In genomic region chr12:33028109-33028691, GRCm38 (mm10) we compare ENCODE assay signal across 10 mouse cellular contexts.
A peak's percentile ranks its signal among the peaks of the same experiment; 100 is the strongest.
DNase-seq lines count a peak whose midpoint lies in the region; ATAC-seq and TF ChIP-seq lines count a peak whose summit lies in the region.
"Had no signal": no experiment of that assay in that cellular context is flagged by ENCODE, and none has a peak within 500 bp of the region (broad histone marks: within the 10 kb centered on the region; RNA-seq: fewer than 3 reads in every experiment).

No protein-coding gene starts in this region.

- DNase-seq in hindbrain, embryonic 10.5 days (ENCODE audit: low spot score) = no peak
- no peak for DNase-seq in lung, postnatal 0 days (ENCODE audit: low spot score)
- no peak for DNase-seq in lung, postnatal 14 days
- DNase-seq in MN1 (ENCODE audit: low spot score) = peak; percentile 67
- no peak for DNase-seq in limb, embryonic 10.5 days (ENCODE audit: low spot score)
- no peak for DNase-seq in gastrocnemius, postnatal 14 days

- peaks cover 18% of the 10 kb centered on the region for H3K4me1 ChIP-seq in hindbrain, embryonic 10.5 days (replicated peaks)
- H3K4me1 ChIP-seq in hindbrain, embryonic 12.5 days = peaks cover 22% of the 10 kb centered on the region
- H3K4me1 ChIP-seq in lung, postnatal 0 days (ENCODE audit: insufficient read depth, low read depth, low read length) = peaks cover 4% of the 10 kb centered on the region; the same call in 1 of the 2 replicates
- peaks cover 23% of the 10 kb centered on the region for H3K4me1 ChIP-seq in limb, embryonic 10.5 days

- WGBS in hindbrain, embryonic 10.5 days = 50% methylated on average over 10 of the region's 10 CpGs
- WGBS in hindbrain, embryonic 12.5 days = 48% methylated on average over 10 of the region's 10 CpGs
- WGBS in lung, postnatal 0 days = 52% methylated on average over 10 of the region's 10 CpGs
- 39% methylated on average over 10 of the region's 10 CpGs for WGBS in limb, embryonic 10.5 days

- no peak overlapping the region for H3K4me3 ChIP-seq in hindbrain, embryonic 10.5 days
- no peak overlapping the region for H3K4me3 ChIP-seq in hindbrain, embryonic 12.5 days
- H3K4me3 ChIP-seq in lung, postnatal 0 days (ENCODE audit: low read depth, low read length) = no peak overlapping the region
- no peak overlapping the region for H3K4me3 ChIP-seq in limb, embryonic 10.5 days
- H3K4me3 ChIP-seq: limb, embryonic 15.5 days; megakaryocyte, embryonic 14.5 days; neural tube, embryonic 13.5 days had no signal

- H3K27me3 ChIP-seq in hindbrain, embryonic 10.5 days (ENCODE audit: insufficient read depth, poor library complexity, severe bottlenecking) = peaks cover 29% of the 10 kb centered on the region
- peaks cover 16% of the 10 kb centered on the region for H3K27me3 ChIP-seq in hindbrain, embryonic 12.5 days
- no peaks in the 10 kb centered on the region for H3K27me3 ChIP-seq in lung, postnatal 0 days (replicated peaks; ENCODE audit: insufficient read depth, low read length)
- no peaks in the 10 kb centered on the region; the same call in 1 of the 2 replicates for H3K27me3 ChIP-seq in limb, embryonic 10.5 days (ENCODE audit: low read depth, poor library complexity, severe bottlenecking)
- H3K27me3 ChIP-seq: limb, embryonic 15.5 days had no signal

- no peaks in the 10 kb centered on the region for H3K36me3 ChIP-seq in hindbrain, embryonic 10.5 days
- no peaks in the 10 kb centered on the region for H3K36me3 ChIP-seq in hindbrain, embryonic 12.5 days
- H3K36me3 ChIP-seq in lung, postnatal 0 days (ENCODE audit: insufficient read depth, low read length) = no peaks in the 10 kb centered on the region
- H3K36me3 ChIP-seq in limb, embryonic 10.5 days = no peaks in the 10 kb centered on the region
- H3K36me3 ChIP-seq: limb, embryonic 15.5 days; neural tube, embryonic 13.5 days had no signal

- H3K9ac ChIP-seq in hindbrain, embryonic 12.5 days = no peak overlapping the region
- H3K9ac ChIP-seq in lung, postnatal 0 days (replicated peaks; ENCODE audit: low read depth) = no peak overlapping the region
- H3K9ac ChIP-seq: limb, embryonic 15.5 days had no signal

- H3K9me3 ChIP-seq in hindbrain, embryonic 10.5 days = no peaks in the 10 kb centered on the region
- no peaks in the 10 kb centered on the region for H3K9me3 ChIP-seq in hindbrain, embryonic 12.5 days (replicated peaks)
- H3K9me3 ChIP-seq in lung, postnatal 0 days (ENCODE audit: low read length) = no peaks in the 10 kb centered on the region
- H3K9me3 ChIP-seq in limb, embryonic 10.5 days (replicated peaks) = no peaks in the 10 kb centered on the region
- H3K9me3 ChIP-seq: limb, embryonic 15.5 days; megakaryocyte, embryonic 14.5 days; neural tube, embryonic 13.5 days had no signal

- H3K4me2 ChIP-seq in hindbrain, embryonic 12.5 days (replicated peaks) = no peak overlapping the region
- H3K4me2 ChIP-seq in lung, postnatal 0 days (replicated peaks; ENCODE audit: low read depth, low read length) = no peak overlapping the region

- TF ChIP-seq CTCF in lung, postnatal 0 days (IDR thresholded peaks at IDR 0.05) = peak; percentile 40

- peak overlapping the region; percentile 54; the same call in 1 of the 2 replicates for H3K27ac ChIP-seq in hindbrain, embryonic 10.5 days
- no peak overlapping the region for H3K27ac ChIP-seq in hindbrain, embryonic 12.5 days
- no peak overlapping the region for H3K27ac ChIP-seq in lung, postnatal 0 days (ENCODE audit: low read length)
- 0 out of 2 replicates have a peak overlapping the region, but pooled peaks have one; percentile 47 for H3K27ac ChIP-seq in limb, embryonic 10.5 days
- H3K27ac ChIP-seq: limb, embryonic 15.5 days; neural tube, embryonic 13.5 days had no signal

- intact Hi-C loops in gastrocnemius, postnatal 14 days (cut with DNase I; ENCODE audit: low total_unique reads) = loop anchor here (5.0 kb wide), 3 partner anchors 79 to 304 kb away; no protein-coding TSS in a partner anchor

- no peak for ATAC-seq in hindbrain, embryonic 12.5 days (ENCODE audit: low FRiP score)
- ATAC-seq in lung, postnatal 0 days = no peak

- no peak for TF ChIP-seq EP300 in lung, postnatal 0 days (IDR thresholded peaks at IDR 0.05)

Comparison
In these comparisons a context has a peak if more than half of its experiments do, and no peak if none do; other contexts are left out.
1. H3K27ac ChIP-seq: peak in hindbrain, embryonic 10.5 days (single experiment) and limb, embryonic 10.5 days (single experiment); none in hindbrain, embryonic 12.5 days (single experiment) and lung, postnatal 0 days (single experiment).